Mouse (Mus musculus) neural tube, embryonic 14.5 days (tissue): ENCODE data around the gene Anxa11. TPM values are rescaled to one million over a fixed set of nuclear protein-coding genes. Genes with fewer than 3 reads are reported as not detected.
"Not testable (repeated sequence)": the region's sequence is repeated elsewhere in the genome, so short reads cannot be mapped to it uniquely, and the experiment has no call there.

Experiments
- ATAC-seq: fragments of 200-750 bp; cut with Nextera tagmentation; 2 replicates; pipeline ENCODE4 v1.8.0; 2017; ENCODE audit warnings: low read depth, mild to moderate bottlenecking, moderate TSS enrichment, moderate library complexity
- H3K27ac ChIP-seq: fragments of 300-500 bp; sonication (generic); 2 replicates; pipeline ENCODE4 v1.5.1; 2014; ENCODE audit warnings: low read depth, mild to moderate bottlenecking, control low read depth, low read length, moderate library complexity, mixed read lengths
- H3K27me3 ChIP-seq: fragments of 300-500 bp; sonication (generic); 2 replicates; pipeline ENCODE4 v1.6.1; 2014; ENCODE audit warnings: low read length; ENCODE audit not compliant: control insufficient read depth, insufficient read depth
- H3K36me3 ChIP-seq: fragments of 300-500 bp; sonication (generic); 2 replicates; pipeline ENCODE4 v1.6.1; 2014; ENCODE audit warnings: low read length, mixed read lengths; ENCODE audit not compliant: control insufficient read depth, insufficient read depth
- H3K4me1 ChIP-seq: fragments of 300-500 bp; sonication (generic); 2 replicates; pipeline ENCODE4 v1.6.1; 2014; ENCODE audit warnings: low read length; ENCODE audit not compliant: control insufficient read depth, insufficient read depth
- H3K4me2 ChIP-seq: fragments of 300-500 bp; sonication (generic); 2 replicates; pipeline ENCODE4 v1.6.1; 2014; ENCODE audit warnings: mild to moderate bottlenecking, low read depth, low read length, control low read depth
- H3K4me3 ChIP-seq: fragments of 300-500 bp; sonication (generic); 2 replicates; pipeline ENCODE4 v1.5.1; 2014; ENCODE audit warnings: low read depth, low read length, control low read depth, mixed read lengths
- H3K9ac ChIP-seq: fragments of 300-500 bp; sonication (generic); replicated peaks from 2 replicates; pipeline ENCODE4 v1.6.1; 2014; ENCODE audit warnings: low read depth, mild to moderate bottlenecking, control low read depth, low read length, mixed read lengths
- H3K9me3 ChIP-seq: fragments of 300-500 bp; sonication (generic); 2 replicates; pipeline ENCODE4 v1.6.1; 2016; ENCODE audit warnings: low read length; ENCODE audit not compliant: control insufficient read depth
- WGBS: fragments of 180-500 bp; shearing (Covaris S2); extraction: QIAGEN DNeasy Blood & Tissue Kit; methylation state at CpG from one replicate; pipeline ENCODE4 v1.1.7; 2014; 5-methylcytosine and 5-hydroxymethylcytosine counted together
- polyA plus RNA-seq: library from polyadenylated mRNA; unstranded; fragments of >200 nt; fragmentation: Nextera tagmentation; extraction: Ambion mirVana; gene quantifications from 2 replicates; pipeline ENCODE4 v1.2.1, GENCODE M21; 2014

The Anxa11 gene
- polyA plus RNA-seq, 1 experiment from 2014 or later, result 0.91 TPM

GRCm38 (mm10) chr14:25805871-25806270 is 36.1 kb upstream of the Anxa11 start:
- Histone ChIP-seq H3K4me2 (no peak overlapping the region), H3K4me3 (no peak overlapping the region), H3K4me1 (no peaks in the 10 kb centered on the region), H3K27ac (no peak overlapping the region), H3K36me3 (no peaks in the 10 kb centered on the region), H3K27me3 (no peaks in the 10 kb centered on the region), H3K9me3 (no peaks in the 10 kb centered on the region), H3K9ac (no peak overlapping the region)
- WGBS, result 70% methylated on average over 7 of the region's 7 CpGs
- ATAC-seq, result no peak

- Histone ChIP-seq H3K4me3 (no peak overlapping the region), H3K9ac (no peak overlapping the region), H3K27ac (no peak overlapping the region), H3K4me2 (no peak overlapping the region), H3K9me3 (no peaks in the 10 kb centered on the region), H3K27me3 (no peaks in the 10 kb centered on the region), H3K4me1 (no peaks in the 10 kb centered on the region), H3K36me3 (no peaks in the 10 kb centered on the region)
- no peak for ATAC-seq
- WGBS, result 95% methylated on average over 7 of the region's 7 CpGs
Measured at GRCm38 (mm10) chr14:25806561-25806960, 35.4 kb upstream of the Anxa11 start.

GRCm38 (mm10) chr14:25811026-25811425 is 30.9 kb upstream of the Anxa11 start:
- H3K9ac ChIP-seq, H3K4me1 ChIP-seq, H3K36me3 ChIP-seq, ATAC-seq, H3K27me3 ChIP-seq, H3K27ac ChIP-seq, H3K4me3 ChIP-seq, H3K9me3 ChIP-seq, H3K4me2 ChIP-seq: not testable (repeated sequence)
- 65% methylated on average over 1 of the region's 1 CpGs for WGBS

GRCm38 (mm10) chr14:25814140-25814539 is 27.8 kb upstream of the Anxa11 start:
- H3K4me1 ChIP-seq, result no peaks in the 10 kb centered on the region
- no peak overlapping the region for H3K27ac ChIP-seq
- no peak overlapping the region for H3K9ac ChIP-seq
- H3K9me3 ChIP-seq, result no peaks in the 10 kb centered on the region
- no peak for ATAC-seq
- H3K4me2 ChIP-seq, result no peak overlapping the region
- no peaks in the 10 kb centered on the region for H3K27me3 ChIP-seq
- no peaks in the 10 kb centered on the region for H3K36me3 ChIP-seq
- H3K4me3 ChIP-seq, result no peak overlapping the region

- no peak overlapping the region for H3K9ac ChIP-seq
- H3K36me3 ChIP-seq, result no peaks in the 10 kb centered on the region
- H3K27ac ChIP-seq, result no peak overlapping the region
- ATAC-seq, result peak; percentile 68; the same call in 1 of the 2 replicates
- H3K4me1 ChIP-seq, result no peaks in the 10 kb centered on the region
- no peaks in the 10 kb centered on the region for H3K9me3 ChIP-seq
- H3K27me3 ChIP-seq, result no peaks in the 10 kb centered on the region
- 14% methylated on average over 9 of the region's 9 CpGs for WGBS
- no peak overlapping the region for H3K4me3 ChIP-seq
- H3K4me2 ChIP-seq, result no peak overlapping the region
Measured at GRCm38 (mm10) chr14:25816416-25816815, 25.5 kb upstream of the Anxa11 start.

GRCm38 (mm10) chr14:25822584-25822983 is 19.4 kb upstream of the Anxa11 start:
- no peak overlapping the region for H3K27ac ChIP-seq
- H3K9me3 ChIP-seq, result no peaks in the 10 kb centered on the region
- no peak overlapping the region for H3K4me2 ChIP-seq
- no peak overlapping the region for H3K9ac ChIP-seq
- H3K4me1 ChIP-seq, result no peaks in the 10 kb centered on the region
- no peak overlapping the region for H3K4me3 ChIP-seq
- WGBS, result 94% methylated on average over 1 of the region's 1 CpGs
- no peaks in the 10 kb centered on the region for H3K36me3 ChIP-seq
- ATAC-seq, result no peak
- H3K27me3 ChIP-seq, result no peaks in the 10 kb centered on the region

GRCm38 (mm10) chr14:25824995-25825394 is 17.0 kb upstream of the Anxa11 start:
- ATAC-seq, result no peak
- 41% methylated on average over 5 of the region's 5 CpGs for WGBS

GRCm38 (mm10) chr14:25825880-25826626 is 15.9 kb upstream of the Anxa11 start:
- Histone ChIP-seq H3K9ac (no peak overlapping the region), H3K27ac (no peak overlapping the region), H3K36me3 (no peaks in the 10 kb centered on the region), H3K4me1 (no peaks in the 10 kb centered on the region), H3K9me3 (no peaks in the 10 kb centered on the region), H3K4me3 (no peak overlapping the region), H3K4me2 (no peak overlapping the region), H3K27me3 (no peaks in the 10 kb centered on the region)
- no peak for ATAC-seq
- whole genome bisulfite sequencing, result 91% methylated on average over 11 of the region's 11 CpGs

More at GRCm38 (mm10) chr14:25824995-25825394, 17.0 kb upstream of the Anxa11 start:
- Histone ChIP-seq H3K4me3 (no peak overlapping the region), H3K9ac (no peak overlapping the region), H3K4me1 (no peaks in the 10 kb centered on the region), H3K27me3 (no peaks in the 10 kb centered on the region), H3K4me2 (no peak overlapping the region), H3K36me3 (no peaks in the 10 kb centered on the region), H3K9me3 (no peaks in the 10 kb centered on the region), H3K27ac (no peak overlapping the region)

GRCm38 (mm10) chr14:25826866-25827265 is 15.1 kb upstream of the Anxa11 start:
- Histone ChIP-seq H3K9ac (no peak overlapping the region), H3K27ac (no peak overlapping the region), H3K4me3 (no peak overlapping the region), H3K27me3 (no peaks in the 10 kb centered on the region), H3K9me3 (no peaks in the 10 kb centered on the region), H3K4me1 (no peaks in the 10 kb centered on the region), H3K4me2 (no peak overlapping the region), H3K36me3 (no peaks in the 10 kb centered on the region)
- 84% methylated on average over 2 of the region's 2 CpGs for WGBS
- ATAC-seq, result no peak
